Mouse (Mus musculus) small intestine, adult 2 months (tissue): Measurements from ENCODE around the gene Sulf2.

ENCODE experiments used
- CTCF ChIP-seq: fragments of 200-500 bp; IDR thresholded peaks from 2 replicates; pipeline ENCODE4 v1.5.1; 2012; ENCODE audit warnings: low read depth, mild to moderate bottlenecking, control low read depth, inconsistent platforms, low read length, moderate library complexity, mixed read lengths; ENCODE audit not compliant: insufficient replicate concordance, insufficient read length; ENCODE audit errors: extremely low read depth
- POLR2A ChIP-seq: fragments of 200-500 bp; IDR thresholded peaks from 2 replicates; pipeline ENCODE4 v1.6.1; 2012; ENCODE audit warnings: low read depth, mild to moderate bottlenecking, control low read depth, inconsistent platforms, low read length, moderate library complexity

DNA sequence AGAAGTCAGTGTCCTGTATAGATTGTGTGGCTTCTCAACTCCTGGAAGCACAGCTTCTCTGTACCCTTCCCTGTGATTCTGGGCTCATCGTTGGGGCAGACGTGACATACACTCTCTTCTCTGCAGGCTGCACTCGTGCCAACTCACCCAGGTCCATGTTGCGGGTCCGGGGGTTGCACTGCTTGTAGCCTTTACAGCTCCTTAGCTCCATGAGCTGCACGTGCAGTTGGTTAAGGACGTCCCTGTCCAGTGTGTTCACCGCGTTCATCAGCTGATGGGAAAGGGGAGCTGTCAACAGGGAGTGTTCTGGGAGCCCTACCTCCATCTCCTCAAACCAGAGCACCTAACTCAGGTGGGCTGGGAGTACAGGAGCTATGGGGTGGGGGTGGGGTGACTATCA, 78.1 kb downstream of the Sulf2 start:
- TF ChIP-seq CTCF, result no peak
- no peak for TF ChIP-seq POLR2A
